Mouse (Mus musculus): ENCODE results near the gene Cx3cr1. TPM values are rescaled to one million over a fixed set of nuclear protein-coding genes. Genes with fewer than 3 reads are reported as not detected.

Gene Cx3cr1
- polyA plus RNA-seq, 1 experiment: 6.4 TPM

- no peak for TF ChIP-seq CTCF (IDR thresholded peaks at IDR 0.05; ENCODE audit: borderline replicate concordance, extremely low read depth, insufficient read depth, insufficient read length)
- TF ChIP-seq POLR2A (IDR thresholded peaks at IDR 0.05; ENCODE audit: borderline replicate concordance, extremely low read depth, insufficient read depth, insufficient read length, poor library complexity, severe bottlenecking): no peak
- DNase-seq (ENCODE audit: low read depth): peak; percentile 35
These were observed 15.0 kb downstream of the Cx3cr1 start for GRCm38 (mm10) chr9:120054545-120055277.

- no peak for TF ChIP-seq CTCF (IDR thresholded peaks at IDR 0.05; ENCODE audit: borderline replicate concordance, extremely low read depth, insufficient read depth, insufficient read length)
- TF ChIP-seq POLR2A (IDR thresholded peaks at IDR 0.05; ENCODE audit: borderline replicate concordance, extremely low read depth, insufficient read depth, insufficient read length, poor library complexity, severe bottlenecking): no peak
- no peak for DNase-seq (ENCODE audit: low read depth)
These were observed 20.3 kb downstream of the Cx3cr1 start for GRCm38 (mm10) chr9:120049407-120049806.

DNA sequence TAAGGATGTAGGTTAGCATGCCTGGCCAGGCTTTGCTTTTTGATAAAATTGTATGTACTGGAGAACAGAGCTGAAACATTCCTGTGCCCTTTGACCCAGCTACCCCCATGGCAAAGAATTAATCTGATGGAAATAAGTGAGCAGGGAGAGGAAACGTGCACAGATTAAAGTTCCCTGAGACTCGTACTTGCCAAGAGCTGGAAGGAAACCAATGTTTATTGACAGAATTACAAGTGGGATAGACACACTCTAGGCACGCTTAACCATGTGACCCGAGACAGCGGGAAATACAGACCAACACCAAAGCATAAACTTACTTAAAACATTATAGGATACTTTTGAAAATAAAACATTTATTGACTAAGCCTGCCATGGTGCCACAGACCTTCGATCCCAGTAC lies 21.2 kb downstream of the Cx3cr1 start:
- TF ChIP-seq POLR2A (IDR thresholded peaks at IDR 0.05; ENCODE audit: borderline replicate concordance, extremely low read depth, insufficient read depth, insufficient read length, poor library complexity, severe bottlenecking): no peak
- no peak for TF ChIP-seq CTCF (IDR thresholded peaks at IDR 0.05; ENCODE audit: borderline replicate concordance, extremely low read depth, insufficient read depth, insufficient read length)
- DNase-seq (ENCODE audit: low read depth): no peak

DNA sequence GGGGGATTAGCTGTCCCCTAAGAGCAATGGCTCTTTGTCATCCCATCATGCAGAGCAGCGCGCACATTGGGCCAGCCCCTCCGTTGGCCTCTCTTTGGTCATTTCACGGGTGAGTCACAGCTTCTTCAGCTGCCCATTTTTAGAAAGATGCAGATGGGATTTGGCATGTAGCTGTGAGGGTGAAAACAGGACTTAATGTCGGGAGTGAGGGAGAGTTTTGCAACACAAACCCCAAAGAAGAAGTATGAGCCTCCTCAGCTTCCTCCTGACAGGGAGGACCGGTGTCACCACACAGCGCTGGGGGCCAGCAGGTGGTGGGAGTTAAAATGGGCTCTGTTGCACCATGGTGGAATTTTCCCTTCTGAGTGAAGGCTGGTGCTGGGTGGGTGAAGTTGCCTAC lies 26.6 kb downstream of the Cx3cr1 start:
- DNase-seq (ENCODE audit: low read depth): no peak
- TF ChIP-seq POLR2A (IDR thresholded peaks at IDR 0.05; ENCODE audit: borderline replicate concordance, extremely low read depth, insufficient read depth, insufficient read length, poor library complexity, severe bottlenecking): no peak
- no peak for TF ChIP-seq CTCF (IDR thresholded peaks at IDR 0.05; ENCODE audit: borderline replicate concordance, extremely low read depth, insufficient read depth, insufficient read length)

DNA sequence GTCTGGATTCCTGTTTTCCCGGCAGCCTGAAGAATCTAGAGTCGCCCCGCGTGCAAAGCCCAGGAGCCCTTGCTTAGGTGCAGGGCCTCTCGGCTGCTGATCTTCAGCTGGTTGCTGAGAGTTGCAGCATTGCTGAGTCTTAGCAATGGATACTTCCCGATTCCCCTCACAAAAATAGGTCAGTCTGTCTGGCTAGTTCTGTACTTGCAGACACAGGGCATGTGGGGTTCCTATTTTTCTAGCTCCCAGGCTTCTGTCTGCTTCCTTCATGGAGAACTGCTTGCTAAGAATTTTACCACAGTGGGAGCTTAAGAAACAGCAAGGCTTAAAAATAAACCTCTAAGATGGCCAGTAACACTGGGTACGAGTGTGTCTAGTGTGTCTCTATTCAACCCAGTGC lies 32.3 kb downstream of the Cx3cr1 start:
- TF ChIP-seq CTCF (IDR thresholded peaks at IDR 0.05; ENCODE audit: borderline replicate concordance, extremely low read depth, insufficient read depth, insufficient read length): no peak
- no peak for TF ChIP-seq POLR2A (IDR thresholded peaks at IDR 0.05; ENCODE audit: borderline replicate concordance, extremely low read depth, insufficient read depth, insufficient read length, poor library complexity, severe bottlenecking)
- no peak for DNase-seq (ENCODE audit: low read depth)

- no peak for DNase-seq (ENCODE audit: low read depth)
- TF ChIP-seq CTCF (IDR thresholded peaks at IDR 0.05; ENCODE audit: borderline replicate concordance, extremely low read depth, insufficient read depth, insufficient read length): no peak
- no peak for TF ChIP-seq POLR2A (IDR thresholded peaks at IDR 0.05; ENCODE audit: borderline replicate concordance, extremely low read depth, insufficient read depth, insufficient read length, poor library complexity, severe bottlenecking)
These were observed 35.3 kb downstream of the Cx3cr1 start for GRCm38 (mm10) chr9:120034375-120034774.

- TF ChIP-seq POLR2A (IDR thresholded peaks at IDR 0.05; ENCODE audit: borderline replicate concordance, extremely low read depth, insufficient read depth, insufficient read length, poor library complexity, severe bottlenecking): no peak
- TF ChIP-seq CTCF (IDR thresholded peaks at IDR 0.05; ENCODE audit: borderline replicate concordance, extremely low read depth, insufficient read depth, insufficient read length): no peak
- DNase-seq (ENCODE audit: low read depth): no peak
These were observed 37.0 kb downstream of the Cx3cr1 start for GRCm38 (mm10) chr9:120032710-120033109.

- DNase-seq (ENCODE audit: low read depth): no peak
- TF ChIP-seq CTCF (IDR thresholded peaks at IDR 0.05; ENCODE audit: borderline replicate concordance, extremely low read depth, insufficient read depth, insufficient read length) (no peak), POLR2A (IDR thresholded peaks at IDR 0.05; ENCODE audit: borderline replicate concordance, extremely low read depth, insufficient read depth, insufficient read length, poor library complexity, severe bottlenecking) (no peak)
These were observed 39.3 kb downstream of the Cx3cr1 start for GRCm38 (mm10) chr9:120030421-120030820.

- TF ChIP-seq POLR2A (IDR thresholded peaks at IDR 0.05; ENCODE audit: borderline replicate concordance, extremely low read depth, insufficient read depth, insufficient read length, poor library complexity, severe bottlenecking): no peak
- TF ChIP-seq CTCF (IDR thresholded peaks at IDR 0.05; ENCODE audit: borderline replicate concordance, extremely low read depth, insufficient read depth, insufficient read length): no peak
These were observed 39.8 kb downstream of the Cx3cr1 start for GRCm38 (mm10) chr9:120029880-120030279.

GRCm38 (mm10) chr9:120027401-120028151 lies 42.1 kb downstream of the Cx3cr1 start:
- peak; percentile 86 for DNase-seq (ENCODE audit: low read depth)
- TF ChIP-seq POLR2A (IDR thresholded peaks at IDR 0.05; ENCODE audit: borderline replicate concordance, extremely low read depth, insufficient read depth, insufficient read length, poor library complexity, severe bottlenecking) (no peak), CTCF (IDR thresholded peaks at IDR 0.05; ENCODE audit: borderline replicate concordance, extremely low read depth, insufficient read depth, insufficient read length) (peak; percentile 79)

More at GRCm38 (mm10) chr9:120029880-120030279, 39.8 kb downstream of the Cx3cr1 start:
- no peak for DNase-seq (ENCODE audit: low read depth)

GRCm38 (mm10) chr9:120024625-120025024 lies 45.1 kb downstream of the Cx3cr1 start:
- TF ChIP-seq CTCF (IDR thresholded peaks at IDR 0.05; ENCODE audit: borderline replicate concordance, extremely low read depth, insufficient read depth, insufficient read length): no peak
- no peak for DNase-seq (ENCODE audit: low read depth)

DNA sequence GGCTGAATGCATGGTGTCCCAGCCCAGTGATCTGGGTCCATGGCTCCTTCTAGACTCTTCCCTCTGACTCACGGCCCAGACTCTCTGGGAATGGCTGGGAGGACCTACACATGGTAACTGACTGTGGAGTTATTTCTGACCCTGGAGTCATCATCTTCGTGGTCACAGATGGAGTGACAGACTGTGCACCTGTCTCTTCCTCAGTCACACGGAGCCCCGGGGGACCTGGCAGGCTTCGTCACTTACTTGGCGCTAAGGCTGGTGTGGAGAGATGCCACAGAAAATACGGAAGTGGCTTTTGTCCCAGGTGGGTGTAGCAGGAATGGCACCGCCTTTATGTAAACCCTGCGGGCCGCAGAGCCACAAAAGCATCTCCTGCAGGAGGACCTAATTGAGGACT lies 45.5 kb downstream of the Cx3cr1 start:
- TF ChIP-seq POLR2A (IDR thresholded peaks at IDR 0.05; ENCODE audit: borderline replicate concordance, extremely low read depth, insufficient read depth, insufficient read length, poor library complexity, severe bottlenecking) (no peak), CTCF (IDR thresholded peaks at IDR 0.05; ENCODE audit: borderline replicate concordance, extremely low read depth, insufficient read depth, insufficient read length) (no peak)
- DNase-seq (ENCODE audit: low read depth): peak; percentile 36

Data from brain, embryonic 14.5 days (tissue).